Mouse (Mus musculus): Measurements from ENCODE around the gene Kbtbd4. TPM values are rescaled to one million over a fixed set of nuclear protein-coding genes. Genes with fewer than 3 reads are reported as not detected.
"Not testable (repeated sequence)": the region's sequence is repeated elsewhere in the genome, so short reads cannot be mapped to it uniquely, and the experiment has no call there.

The Kbtbd4 gene
- polyA plus RNA-seq, 1 experiment = 0.30 TPM

GRCm38 (mm10) chr2:90893673-90894298, 10.8 kb upstream of the Kbtbd4 start:
- peaks cover 8% of the 10 kb centered on the region for H3K9me3 ChIP-seq (ENCODE audit: control insufficient read depth, low read length)
- peaks cover 20% of the 10 kb centered on the region for H3K27me3 ChIP-seq (ENCODE audit: control insufficient read depth)
- TF ChIP-seq GATA1 (IDR thresholded peaks at IDR 0.05; ENCODE audit: low read length) (peak; percentile 80), TAL1 (IDR thresholded peaks at IDR 0.05; ENCODE audit: low read length) (peak; percentile 63)
- H3K4me1 ChIP-seq (ENCODE audit: control insufficient read depth) = peaks cover 82% of the 10 kb centered on the region
- peaks cover 70% of the 10 kb centered on the region for H3K36me3 ChIP-seq (ENCODE audit: control insufficient read depth)
- peak overlapping the region; percentile 31 for H3K4me3 ChIP-seq (replicated peaks)

- Histone ChIP-seq H3K4me1 (ENCODE audit: control insufficient read depth) (peaks cover 77% of the 10 kb centered on the region), H3K4me3 (replicated peaks) (peak overlapping the region; percentile 31), H3K36me3 (ENCODE audit: control insufficient read depth) (peaks cover 75% of the 10 kb centered on the region), H3K27me3 (ENCODE audit: control insufficient read depth) (peaks cover 15% of the 10 kb centered on the region)
- H3K9me3 ChIP-seq (ENCODE audit: control insufficient read depth, low read length) = not testable (repeated sequence)
Observed at GRCm38 (mm10) chr2:90894299-90894677, 10.3 kb upstream of the Kbtbd4 start.

- H3K36me3 ChIP-seq (ENCODE audit: control insufficient read depth) = peaks cover 72% of the 10 kb centered on the region
- H3K4me3 ChIP-seq (replicated peaks) = peak overlapping the region; percentile 94
- H3K4me1 ChIP-seq (ENCODE audit: control insufficient read depth) = peaks cover 53% of the 10 kb centered on the region
- no peaks in the 10 kb centered on the region for H3K9me3 ChIP-seq (ENCODE audit: control insufficient read depth, low read length)
- TF ChIP-seq GATA1 (IDR thresholded peaks at IDR 0.05; ENCODE audit: low read length) (no peak), TAL1 (IDR thresholded peaks at IDR 0.05; ENCODE audit: low read length) (no peak)
- no peaks in the 10 kb centered on the region for H3K27me3 ChIP-seq (ENCODE audit: control insufficient read depth)
Observed at GRCm38 (mm10) chr2:90903398-90903797, 1.1 kb upstream of the Kbtbd4 start.

- peaks cover 72% of the 10 kb centered on the region for H3K36me3 ChIP-seq (ENCODE audit: control insufficient read depth)
- H3K27me3 ChIP-seq (ENCODE audit: control insufficient read depth) = no peaks in the 10 kb centered on the region
- peak overlapping the region; percentile 94 for H3K4me3 ChIP-seq (replicated peaks)
- H3K4me1 ChIP-seq (ENCODE audit: control insufficient read depth) = peaks cover 55% of the 10 kb centered on the region
- TF ChIP-seq GATA1 (IDR thresholded peaks at IDR 0.05; ENCODE audit: low read length) (no peak), TAL1 (IDR thresholded peaks at IDR 0.05; ENCODE audit: low read length) (no peak)
- H3K9me3 ChIP-seq (ENCODE audit: control insufficient read depth, low read length) = no peaks in the 10 kb centered on the region
Observed at GRCm38 (mm10) chr2:90904856-90905224, 300 bp downstream of the Kbtbd4 start.

DNA sequence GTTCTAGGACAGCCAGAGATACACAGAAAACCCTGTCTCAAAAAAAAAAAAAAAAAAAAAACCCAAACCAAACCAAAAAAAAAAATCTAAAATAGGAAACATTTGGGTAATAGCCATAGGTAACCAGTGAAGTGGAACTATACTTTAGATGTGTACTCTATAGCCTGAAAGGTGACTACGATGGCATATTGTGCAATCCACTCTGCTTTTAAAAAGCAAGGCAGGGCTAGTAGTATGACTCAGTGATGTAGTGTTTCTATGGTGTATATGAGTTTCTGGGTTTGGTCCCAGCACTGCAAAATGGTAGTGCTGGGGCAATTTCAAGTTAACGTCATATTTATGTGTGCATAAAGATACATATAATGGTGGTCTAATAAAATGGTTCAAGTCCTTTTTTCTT, 2.2 kb downstream of the Kbtbd4 start:
- H3K9me3 ChIP-seq (ENCODE audit: control insufficient read depth, low read length) = no peaks in the 10 kb centered on the region
- H3K36me3 ChIP-seq (ENCODE audit: control insufficient read depth) = peaks cover 78% of the 10 kb centered on the region
- H3K4me1 ChIP-seq (ENCODE audit: control insufficient read depth) = peaks cover 54% of the 10 kb centered on the region
- no peak overlapping the region for H3K4me3 ChIP-seq (replicated peaks)
- H3K27me3 ChIP-seq (ENCODE audit: control insufficient read depth) = no peaks in the 10 kb centered on the region
- TF ChIP-seq GATA1 (IDR thresholded peaks at IDR 0.05; ENCODE audit: low read length) = no peak
- no peak for TF ChIP-seq TAL1 (IDR thresholded peaks at IDR 0.05; ENCODE audit: low read length)

GRCm38 (mm10) chr2:90910861-90911260, 6.3 kb downstream of the Kbtbd4 start:
- H3K36me3 ChIP-seq (ENCODE audit: control insufficient read depth) = peaks cover 90% of the 10 kb centered on the region
- TF ChIP-seq GATA1 (IDR thresholded peaks at IDR 0.05; ENCODE audit: low read length) (no peak), TAL1 (IDR thresholded peaks at IDR 0.05; ENCODE audit: low read length) (no peak)
- H3K4me1 ChIP-seq (ENCODE audit: control insufficient read depth) = peaks cover 32% of the 10 kb centered on the region

DNA sequence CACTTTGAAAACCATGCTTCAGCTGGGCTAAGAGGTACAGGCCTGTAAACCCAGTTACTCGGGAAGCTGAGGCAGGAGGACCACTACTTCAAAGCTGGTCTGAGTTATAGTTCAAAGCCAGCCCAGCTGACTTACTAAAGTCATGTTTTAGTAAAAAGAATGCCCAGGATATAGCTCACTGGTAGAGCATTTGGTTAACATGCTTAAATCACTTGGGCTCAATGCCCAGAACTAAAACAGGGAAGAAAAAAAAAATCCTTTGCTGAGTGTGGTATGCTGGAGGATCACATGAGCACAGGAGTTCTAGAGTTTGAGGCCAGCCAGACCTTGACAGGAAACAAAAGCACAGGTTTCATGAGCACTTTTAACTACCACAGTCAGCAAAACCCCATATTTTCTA, 7.1 kb downstream of the Kbtbd4 start:
- Histone ChIP-seq H3K9me3 (ENCODE audit: control insufficient read depth, low read length) (no peaks in the 10 kb centered on the region), H3K36me3 (ENCODE audit: control insufficient read depth) (peaks cover 84% of the 10 kb centered on the region), H3K4me3 (replicated peaks) (no peak overlapping the region), H3K4me1 (ENCODE audit: control insufficient read depth) (peaks cover 33% of the 10 kb centered on the region), H3K27me3 (ENCODE audit: control insufficient read depth) (no peaks in the 10 kb centered on the region)
- TF ChIP-seq GATA1 (IDR thresholded peaks at IDR 0.05; ENCODE audit: low read length) = no peak
- TF ChIP-seq TAL1 (IDR thresholded peaks at IDR 0.05; ENCODE audit: low read length) = no peak

More at GRCm38 (mm10) chr2:90910861-90911260, 6.3 kb downstream of the Kbtbd4 start:
- H3K4me3 ChIP-seq (replicated peaks) = no peak overlapping the region
- H3K9me3 ChIP-seq (ENCODE audit: control insufficient read depth, low read length) = no peaks in the 10 kb centered on the region
- no peaks in the 10 kb centered on the region for H3K27me3 ChIP-seq (ENCODE audit: control insufficient read depth)

DNA sequence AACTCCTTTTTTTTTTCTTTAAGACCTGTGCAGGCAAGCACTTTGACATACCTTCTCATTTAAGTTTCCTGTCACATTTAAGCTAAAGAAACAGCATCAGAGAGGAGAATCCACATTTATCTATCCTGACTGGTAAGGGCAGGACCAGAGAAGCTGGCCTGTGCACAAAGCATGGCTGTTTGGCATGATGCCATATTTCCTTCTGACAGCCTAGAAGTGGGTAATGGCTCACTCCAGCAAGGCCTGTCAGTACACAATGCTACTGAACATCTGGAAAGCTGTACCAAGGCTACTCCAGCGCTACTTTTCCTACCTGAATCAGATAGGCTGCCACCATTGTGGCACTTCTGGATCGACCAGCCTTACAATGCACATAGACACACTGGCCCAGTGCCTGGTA, 9.1 kb downstream of the Kbtbd4 start:
- Histone ChIP-seq H3K9me3 (ENCODE audit: control insufficient read depth, low read length) (no peaks in the 10 kb centered on the region), H3K36me3 (ENCODE audit: control insufficient read depth) (peaks cover 64% of the 10 kb centered on the region), H3K4me1 (ENCODE audit: control insufficient read depth) (peaks cover 39% of the 10 kb centered on the region), H3K4me3 (replicated peaks) (no peak overlapping the region), H3K27me3 (ENCODE audit: control insufficient read depth) (no peaks in the 10 kb centered on the region)
- TF ChIP-seq GATA1 (IDR thresholded peaks at IDR 0.05; ENCODE audit: low read length) (no peak), TAL1 (IDR thresholded peaks at IDR 0.05; ENCODE audit: low read length) (no peak)

GRCm38 (mm10) chr2:90915516-90915915, 11.0 kb downstream of the Kbtbd4 start:
- H3K36me3 ChIP-seq (ENCODE audit: control insufficient read depth) = peaks cover 46% of the 10 kb centered on the region
- no peaks in the 10 kb centered on the region for H3K9me3 ChIP-seq (ENCODE audit: control insufficient read depth, low read length)
- H3K4me3 ChIP-seq (replicated peaks) = no peak overlapping the region
- TF ChIP-seq TAL1 (IDR thresholded peaks at IDR 0.05; ENCODE audit: low read length) = no peak
- TF ChIP-seq GATA1 (IDR thresholded peaks at IDR 0.05; ENCODE audit: low read length) = no peak
- H3K27me3 ChIP-seq (ENCODE audit: control insufficient read depth) = no peaks in the 10 kb centered on the region
- peaks cover 36% of the 10 kb centered on the region for H3K4me1 ChIP-seq (ENCODE audit: control insufficient read depth)
